Mouse (Mus musculus) lung, embryonic 16.5 days (tissue): ENCODE data around the gene Prps1l1. TPM values are rescaled to one million over a fixed set of nuclear protein-coding genes. Genes with fewer than 3 reads are reported as not detected.

Source experiments
- ATAC-seq: fragments of 200-750 bp; cut with Nextera tagmentation; 2 replicates; pipeline ENCODE4 v1.8.0; 2017; ENCODE audit warnings: low read depth, mild to moderate bottlenecking, moderate library complexity
- H3K27ac ChIP-seq: fragments of 300-500 bp; sonication (generic); 2 replicates; pipeline ENCODE4 v1.5.1; 2014; ENCODE audit warnings: mild to moderate bottlenecking, control low read depth, low read length
- H3K27me3 ChIP-seq: fragments of 300-500 bp; sonication (generic); 2 replicates; pipeline ENCODE4 v1.6.1; 2014; ENCODE audit warnings: low read depth, low read length, mixed read lengths; ENCODE audit not compliant: control insufficient read depth, insufficient read depth
- H3K36me3 ChIP-seq: fragments of 300-500 bp; sonication (generic); 2 replicates; pipeline ENCODE4 v1.6.1; 2014; ENCODE audit warnings: low read length; ENCODE audit not compliant: control insufficient read depth, insufficient read depth
- H3K4me1 ChIP-seq: fragments of 300-500 bp; sonication (generic); replicated peaks from 2 replicates; pipeline ENCODE4 v1.6.1; 2014; ENCODE audit warnings: low read length, mixed read lengths; ENCODE audit not compliant: control insufficient read depth, insufficient read depth
- H3K4me2 ChIP-seq: fragments of 300-500 bp; sonication (generic); 2 replicates; pipeline ENCODE4 v1.6.1; 2014; ENCODE audit warnings: low read depth, low read length, control low read depth
- H3K4me3 ChIP-seq: fragments of 300-500 bp; sonication (generic); 2 replicates; pipeline ENCODE4 v1.5.1; 2014; ENCODE audit warnings: mild to moderate bottlenecking, low read length, control low read depth
- H3K9ac ChIP-seq: fragments of 300-500 bp; sonication (generic); 2 replicates; pipeline ENCODE4 v1.6.1; 2014; ENCODE audit warnings: low read length, control low read depth
- H3K9me3 ChIP-seq: fragments of 300-500 bp; sonication (generic); 2 replicates; pipeline ENCODE4 v1.6.1; 2016; ENCODE audit warnings: low read length; ENCODE audit not compliant: control insufficient read depth
- WGBS: fragments of 180-500 bp; shearing (Covaris S2); extraction: QIAGEN DNeasy Blood & Tissue Kit; methylation state at CpG from one replicate; pipeline ENCODE4 v1.1.7; 2014; 5-methylcytosine and 5-hydroxymethylcytosine counted together
- polyA plus RNA-seq: library from polyadenylated mRNA; unstranded; fragments of >200 nt; fragmentation: Nextera tagmentation; extraction: Ambion mirVana; gene quantifications from 2 replicates; pipeline ENCODE4 v1.2.1, GENCODE M21; 2015

The Prps1l1 gene
- polyA plus RNA-seq, 1 experiment from 2014 or later, result not detected

GRCm38 (mm10) chr12:35018679-35019237 lies 34.2 kb downstream of the Prps1l1 start:
- H3K27me3 ChIP-seq, result no peaks in the 10 kb centered on the region
- H3K9ac ChIP-seq, result no peak overlapping the region
- no peak for ATAC-seq
- no peak overlapping the region for H3K4me2 ChIP-seq
- H3K27ac ChIP-seq, result no peak overlapping the region
- no peaks in the 10 kb centered on the region for H3K4me1 ChIP-seq
- H3K4me3 ChIP-seq, result no peak overlapping the region
- no peaks in the 10 kb centered on the region for H3K36me3 ChIP-seq
- H3K9me3 ChIP-seq, result no peaks in the 10 kb centered on the region
- WGBS, result 76% methylated on average over 9 of the region's 9 CpGs

- Histone ChIP-seq H3K4me3 (no peak overlapping the region), H3K4me2 (no peak overlapping the region), H3K9ac (no peak overlapping the region), H3K27me3 (no peaks in the 10 kb centered on the region), H3K27ac (no peak overlapping the region), H3K9me3 (no peaks in the 10 kb centered on the region), H3K36me3 (no peaks in the 10 kb centered on the region), H3K4me1 (no peaks in the 10 kb centered on the region)
- ATAC-seq, result no peak
- WGBS, result 63% methylated on average over 9 of the region's 9 CpGs
Observed at GRCm38 (mm10) chr12:35021285-35021684, 36.7 kb downstream of the Prps1l1 start.

- Histone ChIP-seq H3K9ac (no peak overlapping the region), H3K4me3 (no peak overlapping the region), H3K9me3 (no peaks in the 10 kb centered on the region), H3K4me2 (no peak overlapping the region), H3K27me3 (no peaks in the 10 kb centered on the region), H3K36me3 (no peaks in the 10 kb centered on the region), H3K4me1 (no peaks in the 10 kb centered on the region), H3K27ac (no peak overlapping the region)
- ATAC-seq, result no peak
- 46% methylated on average over 10 of the region's 10 CpGs for WGBS
Observed at GRCm38 (mm10) chr12:35022066-35022465, 37.5 kb downstream of the Prps1l1 start.

GRCm38 (mm10) chr12:35025916-35026432 lies 41.4 kb downstream of the Prps1l1 start:
- Histone ChIP-seq H3K27ac (no peak overlapping the region), H3K4me1 (no peaks in the 10 kb centered on the region), H3K36me3 (no peaks in the 10 kb centered on the region), H3K4me2 (no peak overlapping the region), H3K9ac (no peak overlapping the region), H3K9me3 (no peaks in the 10 kb centered on the region), H3K27me3 (no peaks in the 10 kb centered on the region), H3K4me3 (no peak overlapping the region)
- no peak for ATAC-seq
- 62% methylated on average over 4 of the region's 4 CpGs for WGBS

- H3K4me2 ChIP-seq, result no peak overlapping the region
- no peak overlapping the region for H3K9ac ChIP-seq
- ATAC-seq, result no peak
- no peak overlapping the region for H3K4me3 ChIP-seq
- WGBS, result 61% methylated on average over 1 of the region's 1 CpGs
- no peak overlapping the region for H3K27ac ChIP-seq
- no peaks in the 10 kb centered on the region for H3K4me1 ChIP-seq
- no peaks in the 10 kb centered on the region for H3K27me3 ChIP-seq
- no peaks in the 10 kb centered on the region for H3K9me3 ChIP-seq
- H3K36me3 ChIP-seq, result no peaks in the 10 kb centered on the region
Observed at GRCm38 (mm10) chr12:35027533-35027932, 43.0 kb downstream of the Prps1l1 start.

Other genes starting within 250 kb of the Prps1l1 start
- 5.0 and 5.9 TPM in 2 replicates for gene Hdac9, start 67.7 kb upstream of the Prps1l1 start, polyA plus RNA-seq
- 28.2 and 29.0 TPM in 2 replicates for gene Snx13, start 62.4 kb downstream of the Prps1l1 start, polyA plus RNA-seq